Mouse (Mus musculus) layer of hippocampus, postnatal 14 days (tissue): Measurements from ENCODE around the gene Fbxl21. TPM values are rescaled to one million over a fixed set of nuclear protein-coding genes. Genes with fewer than 3 reads are reported as not detected.
A peak's percentile ranks its signal among the peaks of the same experiment; 100 is the strongest.

Experiments
- DNase-seq, 2 experiments: peaks; one replicate each; pipeline ENCODE4 v3.0.0; 2021 to 2022; ENCODE audit warnings: low spot score in 2 of 2, mixed read lengths in 1 of 2
- total RNA-seq, 2 experiments: library from RNA; stranded (reverse); gene quantifications; 2 replicates each; pipeline ENCODE4 v1.2.3; 2021

Fbxl21 gene
- total RNA-seq, 2 experiments from 2014 or later: 4.3 to 5.7 TPM

GRCm38 (mm10) chr13:56529685-56530084 is 7.4 kb downstream of the Fbxl21 start:
- DNase-seq: no peak

GRCm38 (mm10) chr13:56534931-56535330 is 12.7 kb downstream of the Fbxl21 start:
- no peak for DNase-seq

- no peak for DNase-seq
These were observed 13.3 kb downstream of the Fbxl21 start for GRCm38 (mm10) chr13:56535570-56535969.

GRCm38 (mm10) chr13:56537026-56537425 is 14.8 kb downstream of the Fbxl21 start:
- DNase-seq: no peak

GRCm38 (mm10) chr13:56539846-56540245 is 17.6 kb downstream of the Fbxl21 start:
- no peak for DNase-seq

GRCm38 (mm10) chr13:56543805-56544204 is 21.5 kb downstream of the Fbxl21 start:
- no peak for DNase-seq

- DNase-seq: no peak
These were observed 22.7 kb downstream of the Fbxl21 start for GRCm38 (mm10) chr13:56544956-56545355.

GRCm38 (mm10) chr13:56548401-56548800 is 26.1 kb downstream of the Fbxl21 start, which contains the start of gene Lect2:
Lect2 (minus strand) TSS chr13:56548502.
- no peak for DNase-seq

GRCm38 (mm10) chr13:56549364-56549763 is 27.1 kb downstream of the Fbxl21 start:
- no peak for DNase-seq

GRCm38 (mm10) chr13:56550574-56550973 is 28.3 kb downstream of the Fbxl21 start:
- DNase-seq: no peak

GRCm38 (mm10) chr13:56551661-56552060 is 29.4 kb downstream of the Fbxl21 start:
- no peak for DNase-seq

- DNase-seq: no peak
These were observed 31.7 kb downstream of the Fbxl21 start for GRCm38 (mm10) chr13:56553923-56554322.

GRCm38 (mm10) chr13:56554409-56554808 is 32.1 kb downstream of the Fbxl21 start:
- DNase-seq: peak in 1 of 2 experiments; percentile 33

GRCm38 (mm10) chr13:56555957-56556356 is 33.7 kb downstream of the Fbxl21 start:
- DNase-seq: peak; percentile 26 to 55

GRCm38 (mm10) chr13:56556701-56557100 is 34.4 kb downstream of the Fbxl21 start:
- DNase-seq: no peak

- no peak for DNase-seq
These were observed 36.5 kb downstream of the Fbxl21 start for GRCm38 (mm10) chr13:56558811-56559210.

- no peak for DNase-seq
These were observed 37.6 kb downstream of the Fbxl21 start for GRCm38 (mm10) chr13:56559841-56560370.

GRCm38 (mm10) chr13:56561129-56561528 is 38.9 kb downstream of the Fbxl21 start:
- DNase-seq: no peak

- no peak for DNase-seq
These were observed 40.8 kb downstream of the Fbxl21 start for GRCm38 (mm10) chr13:56563075-56563474.

- DNase-seq: no peak
These were observed 44.1 kb downstream of the Fbxl21 start for GRCm38 (mm10) chr13:56566336-56566735.

GRCm38 (mm10) chr13:56571645-56572044 is 49.4 kb downstream of the Fbxl21 start:
- no peak for DNase-seq

GRCm38 (mm10) chr13:56575074-56575473 is 52.8 kb downstream of the Fbxl21 start:
- no peak for DNase-seq

- peak; percentile 54 to 63 for DNase-seq
These were observed 53.5 kb downstream of the Fbxl21 start for GRCm38 (mm10) chr13:56575701-56576321.
